Mouse (Mus musculus): ENCODE measurements around the gene Ndrg3.

GRCm38 (mm10) chr2:157021156-157021555 lies 29.3 kb upstream of the Ndrg3 start:
- TF ChIP-seq CTCF (IDR thresholded peaks at IDR 0.05) (no peak), EP300 (IDR thresholded peaks at IDR 0.05) (no peak)
